Mouse (Mus musculus) cerebellum, adult 8-10 months (tissue): ENCODE results near the gene Hypk.

ENCODE experiments used
- DNase-seq: peaks from one replicate; pipeline ENCODE4 v3.0.0; 2022

Gene Hypk

DNA sequence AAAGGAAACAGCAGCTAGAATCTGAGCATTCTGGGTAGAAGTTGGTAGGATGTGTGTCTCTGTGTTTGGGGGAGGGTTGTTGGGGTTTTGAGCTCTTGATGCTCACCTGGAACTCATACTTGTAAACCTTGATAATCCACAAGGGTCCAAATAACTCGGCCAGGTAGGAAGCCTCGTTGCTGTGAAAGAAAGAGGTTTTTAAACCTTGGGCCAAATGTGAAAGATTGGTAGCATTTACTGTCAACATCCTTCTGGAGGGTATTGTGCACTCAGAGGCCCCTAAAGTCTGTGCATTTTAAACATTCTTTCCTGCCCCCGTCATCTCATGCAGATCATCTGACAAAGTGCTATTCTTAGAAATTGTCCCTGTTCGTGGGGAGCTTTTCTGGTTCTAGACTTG, at the start of gene Hypk:
Gene Hypk (plus strand): TSS at position 301 of the 400 bp plus-strand sequence.
- DNase-seq: no peak

DNA sequence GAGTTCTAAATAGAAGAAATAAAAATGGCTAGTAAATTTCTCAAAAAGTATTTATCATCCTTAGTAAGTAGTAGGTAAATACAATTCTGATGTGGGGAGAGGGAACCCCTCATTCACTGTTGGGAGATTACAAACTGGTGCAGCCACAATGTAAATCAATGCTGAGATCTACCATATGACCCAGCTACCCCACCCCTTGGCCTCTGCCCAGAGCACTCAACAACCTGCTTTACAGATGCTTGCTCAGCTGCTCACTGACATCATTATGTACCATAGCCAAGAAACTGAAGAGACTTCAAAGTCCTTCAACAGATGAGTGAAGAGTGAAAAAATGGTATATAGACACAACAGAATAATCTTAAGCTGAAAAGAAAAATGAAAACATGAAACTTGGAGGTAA, 49.8 kb upstream of the Hypk start:
- DNase-seq: no peak

DNA sequence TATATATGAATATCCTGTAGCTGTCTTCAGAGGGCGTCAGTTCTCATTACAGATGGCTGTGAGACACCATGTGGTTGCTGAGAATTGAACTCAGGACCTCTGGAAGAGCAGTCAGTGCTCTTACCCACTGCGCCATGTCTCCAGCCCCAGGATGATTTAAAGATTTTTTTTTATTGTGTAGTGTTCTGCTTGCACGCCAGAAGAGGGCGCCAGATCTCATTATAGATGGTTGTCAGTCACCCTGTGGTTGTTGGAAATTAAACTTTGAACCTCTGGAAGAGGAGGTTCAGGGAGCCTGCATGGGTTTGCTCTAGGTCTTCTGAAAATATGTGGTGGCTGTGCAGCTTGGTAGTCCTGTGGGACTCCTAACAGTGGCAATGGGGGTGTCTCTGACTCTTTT, 44.9 kb upstream of the Hypk start:
- no peak for DNase-seq

DNA sequence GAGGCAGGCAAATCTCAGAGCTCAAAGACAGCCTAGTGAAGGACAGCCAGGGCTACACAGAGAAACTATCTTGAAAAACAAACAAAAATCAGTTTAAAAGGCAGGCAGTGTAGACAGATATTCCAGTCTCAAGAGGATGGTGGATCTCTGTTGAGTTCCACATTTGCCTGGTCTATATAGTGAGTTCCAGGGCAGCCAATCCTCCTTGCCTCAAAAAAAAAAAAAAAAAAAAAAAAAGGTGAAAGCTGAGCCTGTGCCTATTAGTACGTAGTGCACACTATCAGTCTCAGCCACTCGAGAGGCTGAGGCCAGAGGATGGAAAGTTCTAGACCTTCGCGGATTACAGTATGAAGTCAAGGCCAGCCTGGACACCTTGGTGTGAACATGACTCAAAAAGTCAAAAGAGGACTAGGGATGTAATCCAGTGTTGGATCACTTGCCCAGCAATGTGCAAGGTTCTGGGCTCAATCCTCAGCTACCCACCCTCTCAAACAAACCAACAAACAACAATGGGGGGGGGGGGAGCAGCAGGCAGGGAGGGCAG, 40.2 kb upstream of the Hypk start:
- DNase-seq: no peak

DNA sequence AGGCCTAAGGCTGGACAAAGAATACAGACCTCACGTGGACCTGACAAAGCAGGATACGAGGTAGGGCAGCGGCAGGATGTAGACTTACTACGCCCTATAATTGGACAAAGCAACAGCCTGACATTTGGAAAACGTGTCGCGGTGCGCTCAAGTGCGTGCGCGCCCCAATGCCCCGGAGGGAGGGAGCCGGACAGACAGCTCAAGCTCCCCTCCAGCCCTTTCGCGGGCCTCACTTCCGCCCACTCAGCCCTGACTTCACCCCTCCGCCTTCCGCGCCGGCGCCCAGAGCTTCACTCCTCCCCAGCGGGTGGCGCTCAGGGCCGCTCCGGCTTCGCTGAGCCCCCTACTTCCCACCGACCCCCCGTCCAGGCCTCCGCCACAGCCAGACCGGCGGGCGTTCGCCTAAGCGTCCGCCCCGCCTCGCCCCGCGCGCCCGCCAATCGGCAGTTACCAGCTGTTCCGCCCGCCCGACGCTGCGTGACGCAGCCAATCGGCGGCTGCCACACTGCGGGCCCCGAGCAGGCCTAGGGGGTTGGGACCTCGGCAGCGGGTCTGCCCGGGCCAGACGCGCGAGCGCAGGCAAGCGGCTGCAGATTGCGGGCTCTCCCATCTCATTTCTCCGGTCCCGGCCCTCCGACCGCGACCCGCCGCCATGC, 39.6 kb upstream of the Hypk start, which contains the start of the genes Pdia3 and Catsper2:
Gene Pdia3 (plus strand): TSS at position 389 of the 656 bp plus-strand sequence.
Gene Catsper2 (minus strand): TSS at position 406 of the 656 bp plus-strand sequence.
- peak; percentile 93 for DNase-seq

DNA sequence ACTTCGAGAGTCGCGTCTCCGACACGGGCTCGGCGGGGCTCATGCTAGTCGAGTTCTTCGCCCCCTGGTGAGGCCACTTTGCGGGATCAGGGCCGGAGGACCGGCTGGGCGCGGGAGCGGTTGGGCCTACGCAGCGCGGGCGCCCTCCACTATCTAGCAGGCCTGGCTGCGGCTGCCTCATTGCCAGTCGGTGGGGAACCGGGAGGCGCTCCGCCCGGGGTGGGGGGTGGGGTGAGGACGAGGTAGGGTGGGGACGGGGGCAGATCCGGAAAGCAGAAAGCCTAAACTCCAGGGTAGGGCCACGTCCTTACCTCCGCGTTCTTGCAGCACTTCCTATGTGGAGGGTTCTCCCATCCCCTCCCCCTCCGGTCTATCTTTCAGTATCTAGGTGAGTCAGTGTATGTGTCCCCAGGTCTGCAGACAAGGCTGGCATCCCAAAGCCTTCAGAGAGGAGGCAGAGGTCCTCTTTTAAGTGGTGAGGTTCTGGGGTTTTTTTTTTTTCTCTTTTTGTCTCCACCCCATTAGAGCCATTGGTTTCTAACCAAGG, 38.9 kb upstream of the Hypk start:
- peak; percentile 22 for DNase-seq

DNA sequence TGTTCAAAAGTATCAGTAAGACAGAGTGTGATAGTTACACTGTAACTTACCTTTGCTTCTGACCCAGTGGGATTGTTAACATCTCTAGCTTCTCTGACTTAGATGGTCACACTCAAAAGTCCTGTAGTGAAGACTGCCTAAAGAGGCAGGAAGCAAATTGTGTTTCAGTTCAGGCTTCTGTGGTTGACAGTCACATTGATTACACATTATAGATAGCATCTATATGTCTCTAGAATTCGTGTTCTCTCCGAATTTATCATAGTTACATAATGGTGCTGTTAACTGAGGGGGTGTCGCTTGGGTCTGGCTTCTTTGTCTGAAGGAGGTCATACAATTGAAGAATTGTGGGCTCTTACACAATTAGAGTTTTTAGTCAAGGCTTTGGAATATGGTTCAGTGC, 38.0 kb upstream of the Hypk start:
- no peak for DNase-seq

DNA sequence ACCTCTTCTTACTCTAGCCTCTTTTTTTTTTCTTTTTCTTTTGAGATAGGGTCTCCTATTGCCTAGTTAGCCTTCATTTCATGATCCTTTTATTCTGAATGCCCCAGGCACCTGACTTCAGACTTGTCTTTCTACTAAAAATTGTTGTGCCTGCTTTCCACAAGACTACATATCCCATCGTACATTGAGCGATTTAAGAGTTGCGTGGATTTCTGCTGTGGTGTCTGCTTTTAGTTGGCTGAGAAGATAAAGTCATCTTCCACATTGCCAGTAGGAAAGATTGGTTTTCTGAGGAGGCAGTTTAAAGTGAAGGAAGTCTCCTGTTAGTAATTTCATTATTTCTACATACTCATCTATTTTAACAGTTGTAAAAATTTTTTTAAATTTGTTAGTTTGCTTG, 37.5 kb upstream of the Hypk start:
- no peak for DNase-seq

DNA sequence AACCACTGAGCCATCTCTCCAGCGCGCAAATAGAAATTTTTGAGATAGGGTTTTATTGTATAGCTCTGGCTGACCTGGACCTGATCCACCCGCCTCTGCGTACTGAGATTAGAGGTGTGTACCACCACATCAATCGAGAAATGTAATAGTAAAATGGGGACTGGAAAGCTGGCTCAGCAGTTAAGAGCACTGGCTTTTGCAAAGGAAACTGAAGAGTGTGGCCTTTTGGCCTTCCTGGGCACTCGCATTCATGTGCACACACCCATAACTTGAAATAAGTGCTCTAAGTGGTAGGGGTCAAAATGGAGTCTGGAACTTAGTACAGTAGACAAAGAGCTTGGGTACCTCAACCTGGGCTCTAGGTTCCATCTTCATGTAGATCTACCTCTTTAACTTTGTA, 36.7 kb upstream of the Hypk start:
- no peak for DNase-seq

DNA sequence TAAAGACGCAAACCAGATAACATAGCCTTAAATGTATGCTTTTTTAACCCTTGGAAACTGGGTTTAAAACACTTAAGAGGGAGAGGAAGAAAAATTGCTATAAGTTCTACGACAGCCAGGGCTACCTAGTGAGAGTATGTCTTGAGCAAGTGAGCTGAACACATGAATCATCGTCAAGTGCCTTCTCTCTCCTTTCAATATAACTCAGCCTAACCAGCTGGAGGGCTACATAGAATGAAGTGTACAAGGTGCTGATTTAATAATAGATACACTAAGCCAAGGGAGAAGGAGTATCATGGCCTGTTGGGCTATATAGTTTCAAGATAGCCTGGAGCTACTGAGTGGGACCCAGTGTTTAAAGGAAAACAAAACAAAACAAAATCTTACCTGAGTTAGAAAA, 34.6 kb upstream of the Hypk start:
- no peak for DNase-seq

DNA sequence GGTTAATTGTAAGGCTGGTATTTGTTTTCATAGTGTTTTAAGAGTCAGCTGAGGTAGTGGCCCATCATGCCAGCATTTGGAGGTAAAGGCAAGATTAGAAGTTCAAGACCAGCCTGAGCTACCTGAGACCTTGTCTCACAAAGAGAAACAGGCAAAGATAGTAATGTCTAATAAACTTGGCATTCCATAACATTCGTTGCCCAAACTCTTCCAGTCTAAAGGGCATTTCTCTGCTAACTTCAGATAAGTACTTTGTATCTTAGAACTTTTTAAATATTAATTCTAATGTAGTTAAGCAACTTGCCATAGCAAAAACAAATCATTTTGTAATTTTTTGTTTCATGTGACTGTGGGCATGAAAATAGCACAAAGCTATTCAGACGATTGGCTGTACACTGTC, 29.9 kb upstream of the Hypk start:
- DNase-seq: no peak

DNA sequence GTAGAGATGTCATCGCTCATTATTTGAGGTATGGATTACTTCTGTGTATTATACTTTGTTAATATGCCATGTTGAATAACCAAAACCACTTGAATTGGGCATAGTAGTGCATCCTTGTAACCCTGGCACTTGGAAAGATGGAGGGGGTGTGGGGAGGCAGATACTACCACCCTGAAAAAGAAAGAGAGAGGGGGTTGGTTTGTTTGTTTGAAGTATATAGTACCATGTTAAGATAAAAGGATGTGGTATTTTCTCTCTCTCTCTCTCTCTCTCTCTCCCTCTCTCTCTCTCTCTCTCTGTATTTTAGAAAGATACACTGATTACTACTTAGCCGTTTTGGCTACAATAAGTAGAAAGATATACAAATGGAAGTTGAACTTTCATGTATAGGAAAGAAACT, 27.2 kb upstream of the Hypk start:
- DNase-seq: no peak

DNA sequence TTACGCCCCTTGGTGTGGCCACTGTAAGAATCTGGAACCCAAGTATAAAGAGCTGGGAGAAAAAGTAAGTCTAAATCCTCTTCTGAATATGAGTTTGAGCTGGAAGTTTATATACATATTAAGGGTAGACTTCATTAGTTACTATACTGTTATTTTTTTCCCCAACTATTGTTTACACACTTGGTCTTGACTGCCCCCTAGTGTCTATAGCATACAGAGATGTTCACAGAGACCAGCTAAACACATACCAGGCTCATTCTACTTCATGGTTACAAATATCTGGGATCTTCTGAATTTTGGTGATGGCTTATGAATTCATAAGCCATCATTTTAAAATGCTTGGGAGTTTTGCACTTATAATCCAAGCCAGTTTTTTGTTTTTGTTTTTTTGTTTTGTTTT, 18.2 kb upstream of the Hypk start:
- no peak for DNase-seq

DNA sequence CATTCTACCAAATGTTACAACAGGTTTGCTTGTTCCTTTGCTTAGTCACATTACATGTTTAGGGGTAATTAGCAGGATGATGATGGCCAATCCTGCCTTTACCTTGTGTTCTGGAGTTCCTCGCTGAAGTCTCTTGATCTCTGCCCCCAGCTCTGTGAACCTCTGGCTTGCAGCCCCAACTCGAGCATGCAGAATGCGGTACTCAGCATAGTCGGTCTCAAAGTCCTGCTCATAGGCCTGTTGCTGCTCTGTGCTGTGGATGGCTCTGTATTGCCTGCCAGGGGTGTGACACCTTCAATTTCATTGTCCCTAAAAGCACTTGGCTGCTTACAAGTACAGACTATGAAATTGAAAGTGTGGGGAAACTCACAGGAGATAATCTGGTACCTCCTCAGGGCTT, 13.3 kb upstream of the Hypk start:
- no peak for DNase-seq

DNA sequence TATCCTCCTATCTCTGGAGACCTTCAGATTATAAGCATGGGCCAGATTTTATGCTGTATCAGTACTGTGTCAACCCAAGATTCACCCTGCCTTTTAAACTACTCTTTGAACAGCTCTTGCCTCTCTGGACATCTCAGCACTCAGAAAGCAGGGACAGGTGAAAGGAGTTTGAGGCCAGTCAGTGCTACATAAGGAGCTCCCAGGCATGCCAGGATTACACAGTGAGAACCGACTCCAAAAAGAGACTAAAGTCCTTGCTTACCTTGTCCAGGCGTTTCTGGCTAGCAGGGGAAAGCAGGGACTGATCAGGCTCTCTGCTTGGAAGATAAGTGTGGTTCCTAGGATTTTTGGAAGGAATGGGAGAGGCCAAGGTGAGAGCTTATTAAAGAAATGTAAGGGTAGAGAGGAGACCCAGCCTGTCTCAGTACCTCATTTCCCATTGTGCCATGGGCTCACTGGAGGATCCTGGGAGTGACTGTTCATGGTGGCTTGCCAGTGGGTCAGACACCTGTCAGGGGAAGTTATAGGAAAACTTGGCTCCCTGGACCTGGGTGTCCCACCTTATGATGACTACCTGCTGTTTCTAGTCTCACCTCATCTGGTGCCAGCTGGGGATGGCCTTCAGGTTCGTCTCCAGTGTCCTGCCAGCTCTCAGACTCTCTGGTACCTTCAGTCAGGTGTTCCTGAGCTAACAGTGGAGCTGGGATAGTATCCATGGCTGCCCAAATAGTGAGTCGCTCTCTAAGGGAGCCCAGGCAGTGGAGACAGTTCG, 12.1 kb upstream of the Hypk start:
- no peak for DNase-seq

DNA sequence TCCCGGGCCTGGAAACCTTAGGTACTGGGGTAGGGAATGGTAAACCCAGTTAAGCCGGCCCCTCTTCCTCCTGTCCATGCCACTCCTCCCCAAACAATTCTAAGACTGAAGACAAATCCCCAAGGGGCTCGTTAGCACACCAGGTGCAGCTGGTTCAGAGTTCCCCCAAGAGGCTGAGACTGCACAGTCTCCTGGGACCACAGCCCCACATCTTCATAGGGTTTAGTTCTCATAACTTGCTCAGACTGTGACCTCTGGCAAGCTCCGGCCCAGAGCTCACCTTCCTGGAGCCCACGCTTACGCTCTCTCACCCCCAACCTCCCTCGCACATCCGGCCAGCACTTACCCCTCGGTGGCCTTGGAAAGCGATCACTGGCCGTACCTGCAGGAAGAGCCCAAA, 11.3 kb upstream of the Hypk start:
- no peak for DNase-seq

DNA sequence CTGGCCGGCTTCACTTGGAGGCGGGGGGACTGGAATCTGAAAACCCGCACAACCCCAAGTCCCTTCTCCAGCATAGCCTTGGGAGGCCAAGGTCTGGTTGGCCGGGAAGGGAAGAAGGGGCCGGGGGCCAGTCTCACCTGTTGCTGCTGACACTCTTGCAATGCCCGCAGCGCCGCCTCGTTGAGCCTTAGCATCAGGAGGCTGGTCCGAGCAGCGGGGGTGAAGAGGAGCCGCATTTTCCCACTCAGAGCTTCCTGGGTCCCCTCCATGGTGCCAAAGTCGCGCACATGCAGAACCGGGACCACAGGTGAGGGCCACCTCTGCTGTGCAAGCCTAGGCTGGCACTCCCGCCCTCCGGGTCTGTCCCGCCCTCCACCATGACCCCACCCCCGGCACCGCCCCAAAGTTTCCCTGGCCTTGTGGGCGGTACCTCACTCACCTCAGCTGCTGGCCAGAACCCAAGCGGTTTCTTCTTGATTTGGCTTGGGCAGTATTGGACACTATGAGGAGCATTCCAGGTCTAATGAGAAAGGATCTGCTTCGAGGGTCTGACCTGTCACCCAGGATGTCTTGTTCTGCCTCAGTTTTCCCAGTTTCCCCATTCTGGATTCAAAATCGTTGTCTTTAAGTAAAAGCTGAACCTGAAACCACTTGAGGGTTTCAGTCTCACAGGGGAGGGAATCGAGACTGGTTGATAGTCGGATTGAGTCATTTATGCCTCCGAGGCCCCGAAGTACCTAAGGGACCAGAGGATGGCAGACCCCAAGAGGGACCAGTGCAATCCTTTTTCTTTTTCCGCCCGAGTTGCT, 10.6 kb upstream of the Hypk start:
- peak; percentile 51 for DNase-seq

DNA sequence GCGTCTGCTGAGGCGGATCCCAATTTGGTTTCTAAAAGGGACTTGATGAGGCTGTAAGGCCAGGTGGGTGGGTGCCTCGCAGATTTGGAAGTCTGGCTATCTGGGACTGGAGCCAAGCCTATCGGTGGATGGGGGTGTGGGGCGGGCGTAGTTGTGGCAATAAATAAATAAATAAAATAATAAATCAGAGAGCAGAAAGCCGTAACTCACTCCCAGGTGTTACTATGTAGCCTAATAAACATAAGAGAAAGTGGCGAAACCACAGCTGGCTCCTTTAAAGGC, 10.1 kb upstream of the Hypk start:
- DNase-seq: no peak

DNA sequence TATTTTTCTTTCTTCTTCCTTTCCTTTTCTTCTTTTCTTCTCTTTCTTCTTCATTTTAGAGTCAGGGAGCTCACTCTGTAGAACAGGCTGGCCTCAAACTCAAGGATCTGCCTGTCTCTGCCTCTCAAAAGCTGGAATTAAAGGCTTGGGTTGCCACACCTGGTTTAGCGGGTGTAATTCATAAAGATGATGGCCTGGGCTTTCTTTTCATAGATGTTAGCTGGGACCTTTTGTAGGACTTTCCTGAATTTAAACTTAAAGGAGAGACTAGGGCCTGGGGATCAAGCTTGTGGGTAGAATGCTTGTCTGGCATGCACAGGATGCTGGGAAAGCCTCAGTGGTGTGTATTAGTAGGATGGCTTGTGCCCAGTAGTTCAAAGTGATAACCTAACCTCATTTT, 8.9 kb upstream of the Hypk start, which contains the start of gene Ell3:
Gene Ell3 (minus strand): TSS at position 101 of the 400 bp plus-strand sequence.
- no peak for DNase-seq

DNA sequence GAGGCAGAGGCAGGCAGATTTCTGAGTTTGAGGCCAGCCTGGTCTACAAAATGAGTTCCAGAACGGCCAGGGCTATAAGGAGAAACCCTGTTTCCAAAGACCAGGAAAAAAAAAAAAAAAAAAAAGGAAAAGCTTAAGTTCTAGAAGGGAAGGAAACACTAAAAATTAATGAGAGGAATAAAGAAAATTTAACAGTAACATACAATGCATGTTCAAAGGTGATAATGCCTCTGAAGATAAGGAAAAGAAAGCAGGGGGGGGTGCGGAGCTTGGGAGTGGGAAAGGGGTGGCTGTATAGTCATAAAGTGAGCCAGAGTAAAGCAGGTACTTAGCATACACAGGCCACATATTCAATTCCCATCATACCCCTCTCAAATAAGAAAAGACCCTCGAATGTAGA, 8.0 kb upstream of the Hypk start:
- DNase-seq: no peak

DNA sequence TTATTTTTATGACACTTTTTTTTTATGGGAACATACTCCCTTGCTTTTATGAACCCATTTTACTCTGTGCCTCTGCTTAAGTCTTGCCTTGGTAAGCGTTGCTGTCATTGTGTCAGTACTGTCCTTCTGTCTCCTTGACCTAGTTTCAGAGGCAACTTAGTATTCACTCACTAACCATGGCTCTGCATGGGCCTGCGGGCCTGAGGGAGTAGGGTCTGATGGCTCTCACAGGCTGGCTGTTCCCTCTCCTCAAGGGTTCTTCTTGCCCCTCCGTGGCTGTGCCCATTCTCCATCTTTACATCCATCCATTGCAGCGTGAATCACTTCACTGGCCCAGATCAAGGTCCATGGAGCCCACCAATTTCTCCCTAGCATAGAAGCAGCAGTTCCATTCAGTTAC, 6.6 kb upstream of the Hypk start:
- no peak for DNase-seq

DNA sequence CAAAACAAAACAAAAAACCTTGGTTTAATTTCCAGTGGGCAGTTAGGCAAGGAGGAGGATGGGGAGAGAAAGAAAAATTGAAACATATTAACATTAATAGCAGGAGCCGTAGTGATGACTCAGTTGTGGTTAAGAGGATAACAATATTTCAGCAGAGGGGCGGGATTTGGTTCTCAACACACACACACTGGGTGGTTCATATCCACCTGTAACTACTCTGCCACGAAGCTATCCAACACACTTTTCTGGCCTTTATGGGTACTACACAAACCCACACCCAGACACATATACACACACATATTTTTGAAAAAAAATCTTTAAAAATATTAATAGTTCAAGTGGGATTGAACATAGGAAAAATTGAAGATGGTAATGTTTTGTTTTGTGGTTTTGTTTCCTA, 6.1 kb upstream of the Hypk start:
- DNase-seq: no peak

DNA sequence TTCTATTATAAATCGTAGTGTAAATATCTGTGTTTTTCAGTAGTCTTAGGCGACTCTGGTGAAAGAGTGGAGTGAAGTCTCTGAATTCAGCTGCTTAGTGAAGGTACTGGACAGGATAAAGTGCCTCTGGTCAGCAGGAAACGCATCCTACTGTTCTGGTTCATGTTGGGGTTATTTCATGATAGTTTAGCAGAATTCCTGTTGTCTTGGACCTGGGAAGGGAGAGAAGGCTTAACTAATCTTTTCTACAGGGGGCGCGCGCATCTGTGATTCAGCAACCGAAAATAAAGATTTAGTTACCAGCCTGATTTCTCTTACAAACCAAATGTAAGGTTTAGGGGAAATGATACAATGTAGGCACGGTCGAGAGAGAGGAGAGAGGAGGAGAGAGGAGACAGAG, 5.0 kb upstream of the Hypk start:
- peak; percentile 35 for DNase-seq
